ENCODE assay signal across 8 mouse cellular contexts in the genomic region with DNA sequence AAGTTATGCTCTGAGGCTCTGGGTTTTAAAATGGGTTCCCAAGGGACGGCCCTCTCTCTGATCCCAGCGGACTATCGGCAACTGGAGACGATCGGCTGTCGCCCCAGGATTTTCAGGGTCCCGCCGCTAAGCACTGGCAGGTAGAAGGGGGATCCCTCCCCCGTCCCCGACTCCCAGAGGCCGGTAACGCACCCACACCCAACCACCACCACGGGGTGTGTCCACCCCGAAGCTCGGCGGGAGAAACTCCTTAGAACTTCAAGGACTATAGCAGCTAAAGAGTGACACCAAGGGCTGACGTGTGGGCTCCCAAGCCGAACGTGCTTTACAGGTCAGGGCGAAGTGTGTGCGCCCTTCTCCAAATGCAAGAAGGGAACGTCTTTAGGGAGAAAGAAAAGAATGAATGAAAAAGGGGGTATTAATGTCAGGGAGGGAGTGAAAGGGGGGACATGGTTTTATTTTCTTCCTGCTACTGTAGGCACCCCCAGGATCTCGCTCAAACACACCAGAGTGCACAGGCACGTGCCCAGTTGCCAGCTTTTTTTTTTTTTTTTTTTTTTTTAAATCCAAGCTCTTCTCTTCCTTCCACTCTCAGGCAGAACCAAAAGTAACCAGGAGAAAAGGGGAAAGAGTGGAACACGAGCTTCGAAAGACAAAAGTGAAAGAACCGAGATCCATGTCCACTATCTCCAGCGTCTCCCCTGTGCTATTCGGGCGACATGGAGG. TPM values are rescaled to one million over a fixed set of nuclear protein-coding genes. Genes with fewer than 3 reads are reported as not detected.
DNase-seq lines count a peak whose midpoint lies in the region; ATAC-seq and TF ChIP-seq lines count a peak whose summit lies in the region.

No protein-coding gene starts in this region.

- DNase-seq in lung, embryonic 14.5 days = no peak
- no peak for DNase-seq in lung, postnatal 25 days (ENCODE audit: low spot score)
- DNase-seq in limb, embryonic 14.5 days (ENCODE audit: low spot score) = no peak
- DNase-seq in lung, postnatal 10 days = no peak
- no peak for DNase-seq in cerebellum, postnatal 4 days (ENCODE audit: low spot score in 2 of 2)
- no peak for DNase-seq in urinary bladder, adult 2 months (ENCODE audit: low spot score)

- no peak for ATAC-seq in lung, embryonic 14.5 days (ENCODE audit: insufficient read depth)
- no peak for ATAC-seq in limb, embryonic 14.5 days (ENCODE audit: low FRiP score, low read depth)
- ATAC-seq in stomach, embryonic 15.5 days (ENCODE audit: insufficient read depth, low FRiP score, low read depth) = no peak

- peak overlapping the region; percentile 29 for H3K4me3 ChIP-seq in lung, embryonic 14.5 days (ENCODE audit: low read depth, low read length)
- H3K4me3 ChIP-seq in embryonic fibroblast, embryonic 13.5 days (ENCODE audit: insufficient read depth, low read length) = peak overlapping the region; percentile 47
- H3K4me3 ChIP-seq in limb, embryonic 14.5 days (replicated peaks; ENCODE audit: low read length) = peak overlapping the region; percentile 51
- H3K4me3 ChIP-seq in stomach, embryonic 15.5 days (replicated peaks) = peak overlapping the region; percentile 35

- H3K4me1 ChIP-seq in lung, embryonic 14.5 days (ENCODE audit: insufficient read depth) = no peaks in the 10 kb centered on the region
- no peaks in the 10 kb centered on the region; the same call in 1 of the 2 replicates for H3K4me1 ChIP-seq in embryonic fibroblast, embryonic 13.5 days (ENCODE audit: control insufficient read depth, insufficient read depth, low read length)
- H3K4me1 ChIP-seq in limb, embryonic 14.5 days (ENCODE audit: control insufficient read depth, insufficient read depth, low read length) = peaks cover 2% of the 10 kb centered on the region; the same call in 1 of the 2 replicates
- H3K4me1 ChIP-seq in stomach, embryonic 15.5 days = peaks cover 35% of the 10 kb centered on the region

- WGBS in lung, embryonic 14.5 days = under 1% methylated on average over 30 of the region's 30 CpGs
- under 1% methylated on average over 30 of the region's 30 CpGs for WGBS in limb, embryonic 14.5 days
- WGBS in stomach, embryonic 15.5 days = 1% methylated on average over 30 of the region's 30 CpGs

- no peak for TF ChIP-seq CTCF in lung, embryonic 14.5 days (IDR thresholded peaks at IDR 0.05; ENCODE audit: low read depth)
- TF ChIP-seq CTCF in embryonic fibroblast, embryonic 13.5 days (IDR thresholded peaks at IDR 0.05; ENCODE audit: borderline replicate concordance, insufficient read depth, low read length) = no peak

- no peak overlapping the region for H3K9ac ChIP-seq in lung, embryonic 14.5 days
- H3K9ac ChIP-seq in limb, embryonic 14.5 days (ENCODE audit: low read depth, low read length, severe bottlenecking) = peak overlapping the region; percentile 77
- H3K9ac ChIP-seq in stomach, embryonic 15.5 days = no peak overlapping the region

- H3K4me2 ChIP-seq in lung, embryonic 14.5 days = peak overlapping the region; percentile 59
- H3K4me2 ChIP-seq in limb, embryonic 14.5 days (replicated peaks; ENCODE audit: low read depth, low read length, severe bottlenecking) = peak overlapping the region; percentile 54
- peak overlapping the region; percentile 51 for H3K4me2 ChIP-seq in stomach, embryonic 15.5 days

- no peaks in the 10 kb centered on the region for H3K9me3 ChIP-seq in lung, embryonic 14.5 days (ENCODE audit: low read depth, low read length)
- H3K9me3 ChIP-seq in limb, embryonic 14.5 days (ENCODE audit: control insufficient read depth, low read length) = no peaks in the 10 kb centered on the region
- no peaks in the 10 kb centered on the region for H3K9me3 ChIP-seq in stomach, embryonic 15.5 days

- no peaks in the 10 kb centered on the region for H3K36me3 ChIP-seq in lung, embryonic 14.5 days (ENCODE audit: insufficient read depth)
- H3K36me3 ChIP-seq in limb, embryonic 14.5 days (ENCODE audit: control insufficient read depth, insufficient read depth, low read length) = no peaks in the 10 kb centered on the region
- no peaks in the 10 kb centered on the region for H3K36me3 ChIP-seq in stomach, embryonic 15.5 days

- TF ChIP-seq POLR2A in embryonic fibroblast, embryonic 13.5 days (IDR thresholded peaks at IDR 0.05; ENCODE audit: low read depth, low read length) = no peak
- no peak for TF ChIP-seq POLR2A in limb, embryonic 14.5 days (IDR thresholded peaks at IDR 0.05; ENCODE audit: borderline replicate concordance, extremely low read depth, insufficient read depth, insufficient read length)

- no peak overlapping the region for H3K27ac ChIP-seq in lung, embryonic 14.5 days (ENCODE audit: low read depth)
- H3K27ac ChIP-seq in embryonic fibroblast, embryonic 13.5 days (ENCODE audit: insufficient read depth, low read length) = no peak overlapping the region
- peak overlapping the region; percentile 61 for H3K27ac ChIP-seq in limb, embryonic 14.5 days (replicated peaks; ENCODE audit: low read depth, low read length)
- no peak overlapping the region for H3K27ac ChIP-seq in stomach, embryonic 15.5 days

- H3K27me3 ChIP-seq in lung, embryonic 14.5 days (ENCODE audit: insufficient read depth, low read length) = peaks cover 98% of the 10 kb centered on the region
- H3K27me3 ChIP-seq in limb, embryonic 14.5 days (ENCODE audit: control insufficient read depth, insufficient read depth, low read length) = peaks cover 83% of the 10 kb centered on the region
- peaks cover 89% of the 10 kb centered on the region for H3K27me3 ChIP-seq in stomach, embryonic 15.5 days (replicated peaks)

RNA-seq across cellular contexts. Expression of a gene that starts 5.2 kb away (rescaled TPM):
- 0.11 and 0.19 TPM in 2 replicates for polyA plus RNA-seq in lung, embryonic 14.5 days (2014; fragmentation: Nextera tagmentation; extraction: Ambion mirVana)
- polyA plus RNA-seq in embryonic fibroblast, embryonic 13.5 days (2011; ENCODE audit: insufficient read length, low read depth, missing spikeins) = 3.9 and 7.3 TPM in 2 replicates
- 21.5 and 23.9 TPM in 2 replicates for polyA plus RNA-seq in limb, embryonic 14.5 days (2012; rRNA removed)
- polyA plus RNA-seq in limb, embryonic 14.5 days (2014; fragmentation: Nextera tagmentation; extraction: Ambion mirVana) = 9.6 and 12.8 TPM in 2 replicates
- polyA plus RNA-seq in stomach, embryonic 15.5 days (2015; fragmentation: Nextera tagmentation; extraction: Ambion mirVana) = 0.80 and 1.0 TPM in 2 replicates
- polyA plus RNA-seq in urinary bladder, adult 2 months (2012; rRNA removed) = 0.74 and 0.84 TPM in 2 replicates
